Mouse (Mus musculus) liver, adult 2 months (tissue): ENCODE results near the gene Lce3b. TPM values are rescaled to one million over a fixed set of nuclear protein-coding genes. Genes with fewer than 3 reads are reported as not detected.
A peak's percentile ranks its signal among the peaks of the same experiment; 100 is the strongest.

Experiments
- DNase-seq: peaks from one replicate; pipeline ENCODE4 v3.0.0-alpha.2; 2011; ENCODE audit warnings: low read depth, low spot score; ENCODE audit errors: extremely low read depth
- H3K27ac ChIP-seq: fragments of 200-500 bp; replicated peaks from 2 replicates; pipeline ENCODE4 v1.5.1; 2012; ENCODE audit warnings: low read depth, mild to moderate bottlenecking, control low read depth, inconsistent platforms, low read length; ENCODE audit not compliant: insufficient read depth
- H3K27me3 ChIP-seq: fragments of 200-500 bp; 2 replicates; pipeline ENCODE4 v1.6.1; 2012; ENCODE audit warnings: mild to moderate bottlenecking, moderate library complexity, low read length, inconsistent platforms; ENCODE audit not compliant: control insufficient read depth, insufficient read depth
- H3K36me3 ChIP-seq: fragments of 200-500 bp; 2 replicates; pipeline ENCODE4 v1.6.1; 2012; ENCODE audit warnings: low read length, inconsistent platforms; ENCODE audit not compliant: control insufficient read depth, insufficient read depth
- H3K4me1 ChIP-seq: fragments of 200-500 bp; 2 replicates; pipeline ENCODE4 v1.6.1; 2011; ENCODE audit warnings: low read length; ENCODE audit not compliant: control insufficient read depth, insufficient read depth
- H3K4me3 ChIP-seq: fragments of 200-500 bp; 2 replicates; pipeline ENCODE4 v1.5.1; 2011; ENCODE audit warnings: low read depth, mild to moderate bottlenecking, control low read depth, low read length, moderate library complexity; ENCODE audit not compliant: insufficient read depth
- H3K79me2 ChIP-seq: fragments of 200-500 bp; 2 replicates; pipeline ENCODE4 v1.6.1; 2012; ENCODE audit warnings: inconsistent platforms, mild to moderate bottlenecking, low read length, moderate library complexity; ENCODE audit not compliant: control insufficient read depth, insufficient read depth
- H3K9ac ChIP-seq: fragments of 200-500 bp; 2 replicates; pipeline ENCODE4 v1.6.1; 2012; ENCODE audit warnings: low read depth, mild to moderate bottlenecking, control low read depth, inconsistent platforms, low read length
- CTCF ChIP-seq: fragments of 200-500 bp; IDR thresholded peaks from 2 replicates; pipeline ENCODE4 v1.5.1; 2011; ENCODE audit warnings: low read depth, low read length, control low read depth
- POLR2A ChIP-seq: fragments of 200-500 bp; IDR thresholded peaks from 2 replicates; pipeline ENCODE4 v1.6.1; 2011; ENCODE audit warnings: low read length, control low read depth; ENCODE audit not compliant: insufficient read depth; ENCODE audit errors: extremely low read depth
- WGBS: fragments of 180-500 bp; shearing (Covaris S2); methylation state at CpG from one replicate; pipeline ENCODE4 v1.1.7; 2018; 5-methylcytosine and 5-hydroxymethylcytosine counted together
- polyA plus RNA-seq: library from polyadenylated mRNA; depleted of rRNA; stranded (reverse); fragments of >200 nt; gene quantifications from 2 replicates; pipeline ENCODE4 v1.2.3, GENCODE M21; 2012; rRNA removed
- total RNA-seq: library from RNA; depleted of rRNA; stranded (reverse); fragments of >200 nt; gene quantifications from 2 replicates; pipeline ENCODE4 v1.2.3, GENCODE M21; 2014; rRNA removed

Lce3b gene
- not detected in 2 replicates for total RNA-seq
- polyA plus RNA-seq = not detected in 2 replicates

GRCm38 (mm10) chr3:92932679-92933078, at the start of gene Lce3b:
Gene Lce3b (plus strand): TSS chr3:92932979.
- H3K9ac ChIP-seq = no peak within 1 kb of the TSS
- H3K79me2 ChIP-seq = no peaks in the 10 kb centered on the region
- H3K27ac ChIP-seq = no peak within 1 kb of the TSS
- no peak for TF ChIP-seq POLR2A
- TF ChIP-seq CTCF = no peak
- no peaks in the 10 kb centered on the region for H3K36me3 ChIP-seq
- no peaks in the 10 kb centered on the region for H3K4me1 ChIP-seq
- 44% methylated on average over 2 of the region's 2 CpGs for WGBS
- H3K27me3 ChIP-seq = no peaks in the 10 kb centered on the region
- no peak for DNase-seq
- H3K4me3 ChIP-seq = no peak within 1 kb of the TSS

GRCm38 (mm10) chr3:92894063-92894462, 38.7 kb upstream of the Lce3b start:
- DNase-seq = no peak
- H3K36me3 ChIP-seq = no peaks in the 10 kb centered on the region
- H3K27ac ChIP-seq = no peak overlapping the region
- H3K9ac ChIP-seq = no peak overlapping the region
- WGBS = 49% methylated on average over 3 of the region's 3 CpGs
- H3K4me1 ChIP-seq = no peaks in the 10 kb centered on the region
- H3K79me2 ChIP-seq = no peaks in the 10 kb centered on the region
- no peak overlapping the region for H3K4me3 ChIP-seq
- H3K27me3 ChIP-seq = no peaks in the 10 kb centered on the region
- TF ChIP-seq POLR2A (no peak), CTCF (no peak)

GRCm38 (mm10) chr3:92894489-92894888, 38.3 kb upstream of the Lce3b start:
- no peak overlapping the region for H3K9ac ChIP-seq
- no peaks in the 10 kb centered on the region for H3K4me1 ChIP-seq
- H3K4me3 ChIP-seq = no peak overlapping the region
- no peak overlapping the region for H3K27ac ChIP-seq
- no peaks in the 10 kb centered on the region for H3K79me2 ChIP-seq
- 41% methylated on average over 1 of the region's 1 CpGs for WGBS
- H3K36me3 ChIP-seq = no peaks in the 10 kb centered on the region
- no peak for TF ChIP-seq POLR2A
- TF ChIP-seq CTCF = no peak
- no peaks in the 10 kb centered on the region for H3K27me3 ChIP-seq
- DNase-seq = no peak

GRCm38 (mm10) chr3:92902992-92903391, 29.8 kb upstream of the Lce3b start:
- 19% methylated on average over 3 of the region's 3 CpGs for WGBS
- Histone ChIP-seq H3K4me3 (no peak overlapping the region), H3K79me2 (no peaks in the 10 kb centered on the region), H3K27ac (no peak overlapping the region), H3K27me3 (peaks cover 4% of the 10 kb centered on the region; the same call in 1 of the 2 replicates), H3K4me1 (no peaks in the 10 kb centered on the region), H3K36me3 (no peaks in the 10 kb centered on the region), H3K9ac (no peak overlapping the region)
- no peak for DNase-seq
- TF ChIP-seq POLR2A (no peak), CTCF (peak; percentile 49; the same call in 1 of the 2 replicates)

GRCm38 (mm10) chr3:92903640-92904039, 29.1 kb upstream of the Lce3b start:
- Histone ChIP-seq H3K4me1 (no peaks in the 10 kb centered on the region), H3K27me3 (peaks cover 4% of the 10 kb centered on the region; the same call in 1 of the 2 replicates), H3K4me3 (no peak overlapping the region), H3K27ac (no peak overlapping the region), H3K79me2 (no peaks in the 10 kb centered on the region), H3K9ac (no peak overlapping the region), H3K36me3 (no peaks in the 10 kb centered on the region)
- DNase-seq = no peak
- WGBS = 30% methylated on average over 4 of the region's 4 CpGs
- no peak for TF ChIP-seq POLR2A
- TF ChIP-seq CTCF = peak; percentile 10; the same call in 1 of the 2 replicates

- TF ChIP-seq CTCF = no peak
- TF ChIP-seq POLR2A = no peak
- H3K36me3 ChIP-seq = no peaks in the 10 kb centered on the region
- DNase-seq = no peak
- no peaks in the 10 kb centered on the region for H3K4me1 ChIP-seq
- no peak overlapping the region for H3K27ac ChIP-seq
- H3K27me3 ChIP-seq = no peaks in the 10 kb centered on the region; the same call in 1 of the 2 replicates
- H3K79me2 ChIP-seq = no peaks in the 10 kb centered on the region
- WGBS = 47% methylated on average over 3 of the region's 3 CpGs
- no peak overlapping the region for H3K9ac ChIP-seq
- H3K4me3 ChIP-seq = no peak overlapping the region
These were observed 27.6 kb upstream of the Lce3b start for GRCm38 (mm10) chr3:92905182-92905581.
